Mouse (Mus musculus) embryonic facial prominence, embryonic 11.5 days (tissue): ENCODE data around the gene Dip2b. TPM values are rescaled to one million over a fixed set of nuclear protein-coding genes. Genes with fewer than 3 reads are reported as not detected.
A peak's percentile ranks its signal among the peaks of the same experiment; 100 is the strongest.

Experiments used
- ATAC-seq: fragments of 200-750 bp; cut with Nextera tagmentation; replicated peaks from 2 replicates; pipeline ENCODE4 v1.8.0; 2017; ENCODE audit warnings: low read depth; ENCODE audit not compliant: insufficient number of reproducible peaks, low FRiP score, low TSS enrichment
- DNase-seq: peaks from one replicate; pipeline ENCODE4 v3.0.0-alpha.2; 2015; ENCODE audit warnings: low spot score
- H3K27ac ChIP-seq: fragments of 300-500 bp; sonication (generic); replicated peaks from 2 replicates; pipeline ENCODE4 v1.5.1; 2014; ENCODE audit warnings: mild to moderate bottlenecking, low read depth, low read length, control low read depth
- H3K27me3 ChIP-seq: fragments of 300-500 bp; sonication (generic); 2 replicates; pipeline ENCODE4 v1.6.1; 2014; ENCODE audit warnings: mild to moderate bottlenecking, low read length, moderate library complexity, mixed read lengths; ENCODE audit not compliant: control insufficient read depth, insufficient read depth
- H3K36me3 ChIP-seq: fragments of 300-500 bp; sonication (generic); replicated peaks from 2 replicates; pipeline ENCODE4 v1.6.1; 2014; ENCODE audit warnings: low read depth, mild to moderate bottlenecking, low read length, moderate library complexity, mixed read lengths; ENCODE audit not compliant: control insufficient read depth, insufficient read depth
- H3K4me1 ChIP-seq: fragments of 300-500 bp; sonication (generic); 2 replicates; pipeline ENCODE4 v1.6.1; 2014; ENCODE audit warnings: low read length, mixed read lengths; ENCODE audit not compliant: control insufficient read depth, insufficient read depth
- H3K4me2 ChIP-seq: fragments of 300-500 bp; sonication (generic); 2 replicates; pipeline ENCODE4 v1.6.1; 2014; ENCODE audit warnings: low read depth, mild to moderate bottlenecking, control low read depth, low read length, moderate library complexity
- H3K4me3 ChIP-seq: fragments of 300-500 bp; sonication (generic); 2 replicates; pipeline ENCODE4 v1.5.1; 2014; ENCODE audit warnings: low read depth, low read length, control low read depth
- H3K9ac ChIP-seq: fragments of 300-500 bp; sonication (generic); replicated peaks from 2 replicates; pipeline ENCODE4 v1.6.1; 2014; ENCODE audit warnings: mild to moderate bottlenecking, control low read depth, low read length
- H3K9me3 ChIP-seq: fragments of 300-500 bp; sonication (generic); replicated peaks from 2 replicates; pipeline ENCODE4 v1.6.1; 2016; ENCODE audit warnings: mild to moderate bottlenecking, low read length, inconsistent platforms, mixed read lengths; ENCODE audit not compliant: control insufficient read depth
- WGBS: fragments of 180-500 bp; shearing (Covaris S2); extraction: QIAGEN DNeasy Blood & Tissue Kit; methylation state at CpG from one replicate; pipeline ENCODE4 v1.1.7; 2014; 5-methylcytosine and 5-hydroxymethylcytosine counted together
- polyA plus RNA-seq: library from polyadenylated mRNA; unstranded; fragments of >200 nt; fragmentation: Nextera tagmentation; extraction: Ambion mirVana; gene quantifications from 2 replicates; pipeline ENCODE4 v1.2.1, GENCODE M21; 2014

The Dip2b gene
- polyA plus RNA-seq, 1 experiment from 2014 or later: 15.4 TPM

GRCm38 (mm10) chr15:100113343-100114275, 75.1 kb downstream of the Dip2b start:
- ATAC-seq (peak; percentile 59; the same call in 1 of the 2 replicates), DNase-seq (peak; percentile 36)
- Histone ChIP-seq H3K9me3 (no peaks in the 10 kb centered on the region), H3K36me3 (no peaks in the 10 kb centered on the region), H3K4me3 (no peak overlapping the region), H3K9ac (no peak overlapping the region), H3K27ac (no peak overlapping the region), H3K4me2 (no peak overlapping the region), H3K27me3 (no peaks in the 10 kb centered on the region), H3K4me1 (no peaks in the 10 kb centered on the region)
- 64% methylated on average over 10 of the region's 10 CpGs for WGBS

DNA sequence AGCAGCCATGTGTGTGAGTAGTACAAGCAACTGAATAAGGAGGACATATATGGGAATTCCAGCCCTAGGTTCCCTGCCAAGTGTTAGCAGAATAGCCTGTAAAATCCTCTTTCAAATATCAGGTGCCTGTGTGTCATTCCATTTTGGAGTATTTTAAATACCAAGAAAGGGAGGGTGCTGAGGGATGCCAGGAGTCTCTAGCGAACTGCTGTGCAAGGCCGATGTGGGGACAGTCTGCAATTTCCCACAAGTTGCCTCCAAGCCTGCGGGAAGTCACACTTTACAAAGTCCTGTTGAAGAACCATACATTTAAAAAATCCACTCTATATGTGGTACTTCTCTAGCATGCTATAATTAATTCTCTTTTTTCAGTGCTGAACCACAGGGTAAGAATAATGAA, 77.0 kb downstream of the Dip2b start:
- DNase-seq (no peak), ATAC-seq (no peak)
- no peak overlapping the region for H3K4me3 ChIP-seq
- no peaks in the 10 kb centered on the region for H3K27me3 ChIP-seq
- no peaks in the 10 kb centered on the region for H3K36me3 ChIP-seq
- H3K9ac ChIP-seq: no peak overlapping the region; the same call in 1 of the 2 replicates
- H3K27ac ChIP-seq: no peak overlapping the region
- H3K9me3 ChIP-seq: no peaks in the 10 kb centered on the region
- no peak overlapping the region for H3K4me2 ChIP-seq
- no peaks in the 10 kb centered on the region for H3K4me1 ChIP-seq
- 100% methylated on average over 3 of the region's 3 CpGs for WGBS

- ATAC-seq: no peak
- no peak overlapping the region for H3K4me3 ChIP-seq
- H3K9ac ChIP-seq: no peak overlapping the region
- 94% methylated on average over 13 of the region's 13 CpGs for WGBS
- H3K27me3 ChIP-seq: no peaks in the 10 kb centered on the region
- H3K9me3 ChIP-seq: no peaks in the 10 kb centered on the region
- H3K4me2 ChIP-seq: no peak overlapping the region
- no peak for DNase-seq
- no peaks in the 10 kb centered on the region for H3K4me1 ChIP-seq
- H3K27ac ChIP-seq: no peak overlapping the region
- no peaks in the 10 kb centered on the region for H3K36me3 ChIP-seq
These were observed 77.9 kb downstream of the Dip2b start for GRCm38 (mm10) chr15:100116325-100116724.

- Histone ChIP-seq H3K27me3 (no peaks in the 10 kb centered on the region), H3K4me1 (no peaks in the 10 kb centered on the region), H3K36me3 (no peaks in the 10 kb centered on the region), H3K4me2 (no peak overlapping the region), H3K4me3 (no peak overlapping the region), H3K9ac (no peak overlapping the region), H3K27ac (no peak overlapping the region), H3K9me3 (no peaks in the 10 kb centered on the region)
- ATAC-seq: no peak
- no peak for DNase-seq
- 81% methylated on average over 6 of the region's 6 CpGs for WGBS
These were observed 80.8 kb downstream of the Dip2b start for GRCm38 (mm10) chr15:100119225-100119788.

GRCm38 (mm10) chr15:100121437-100121836, 83.0 kb downstream of the Dip2b start:
- Histone ChIP-seq H3K4me3 (no peak overlapping the region), H3K4me1 (no peaks in the 10 kb centered on the region), H3K27me3 (no peaks in the 10 kb centered on the region), H3K36me3 (no peaks in the 10 kb centered on the region), H3K9me3 (no peaks in the 10 kb centered on the region), H3K4me2 (no peak overlapping the region), H3K27ac (no peak overlapping the region), H3K9ac (no peak overlapping the region)
- WGBS: 94% methylated on average over 6 of the region's 6 CpGs
- ATAC-seq (no peak), DNase-seq (no peak)

- ATAC-seq (no peak), DNase-seq (no peak)
- no peaks in the 10 kb centered on the region for H3K4me1 ChIP-seq
- H3K9ac ChIP-seq: no peak overlapping the region
- H3K36me3 ChIP-seq: no peaks in the 10 kb centered on the region
- no peak overlapping the region for H3K4me3 ChIP-seq
- no peak overlapping the region for H3K27ac ChIP-seq
- H3K9me3 ChIP-seq: no peaks in the 10 kb centered on the region
- H3K4me2 ChIP-seq: no peak overlapping the region
- no peaks in the 10 kb centered on the region for H3K27me3 ChIP-seq
- 73% methylated on average over 5 of the region's 5 CpGs for WGBS
These were observed 85.4 kb downstream of the Dip2b start for GRCm38 (mm10) chr15:100123867-100124266.

- Histone ChIP-seq H3K27me3 (no peaks in the 10 kb centered on the region), H3K27ac (no peak overlapping the region), H3K36me3 (no peaks in the 10 kb centered on the region), H3K9me3 (no peaks in the 10 kb centered on the region), H3K4me1 (no peaks in the 10 kb centered on the region), H3K4me3 (no peak overlapping the region), H3K9ac (no peak overlapping the region), H3K4me2 (no peak overlapping the region)
- 82% methylated on average over 6 of the region's 6 CpGs for WGBS
- DNase-seq (no peak), ATAC-seq (no peak)
These were observed 86.8 kb downstream of the Dip2b start for GRCm38 (mm10) chr15:100125245-100125644.

DNA sequence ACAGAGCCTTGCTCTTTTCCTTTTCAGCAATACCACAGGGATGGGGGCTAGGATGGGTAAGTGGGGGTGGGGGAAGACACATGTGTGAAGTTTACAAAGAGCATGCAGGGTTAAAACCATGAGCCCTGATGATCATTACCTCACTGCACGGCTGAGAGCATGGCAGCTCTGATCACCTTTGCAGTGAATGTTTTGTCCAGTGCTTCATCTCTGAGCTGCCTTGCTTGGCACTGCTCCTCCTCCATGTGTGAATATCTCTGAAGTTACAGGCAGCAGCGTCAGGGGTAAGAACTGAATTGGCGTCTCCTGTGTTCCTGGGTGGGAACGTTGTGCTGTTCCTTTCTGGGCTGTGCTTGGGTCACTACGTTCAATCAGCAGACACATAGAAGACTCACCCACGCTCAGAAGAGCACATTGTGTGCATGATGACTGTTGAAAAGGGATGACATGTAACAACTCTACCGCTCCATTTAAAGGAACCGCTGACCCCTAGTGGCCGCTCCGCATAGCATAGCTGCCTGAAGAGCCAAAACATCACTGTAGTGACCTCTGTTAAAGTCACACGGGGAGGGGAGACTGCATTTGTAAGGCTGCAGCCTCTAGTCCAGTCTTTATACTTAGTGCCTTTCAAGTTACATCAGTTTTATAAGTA, 88.1 kb downstream of the Dip2b start:
- H3K9me3 ChIP-seq: no peaks in the 10 kb centered on the region
- ATAC-seq (peak; percentile 76; the same call in 1 of the 2 replicates), DNase-seq (peak; percentile 87)
- no peaks in the 10 kb centered on the region for H3K27me3 ChIP-seq
- no peak overlapping the region for H3K27ac ChIP-seq
- 24% methylated on average over 11 of the region's 11 CpGs for WGBS
- H3K4me2 ChIP-seq: no peak overlapping the region
- H3K36me3 ChIP-seq: no peaks in the 10 kb centered on the region
- no peak overlapping the region for H3K4me3 ChIP-seq
- H3K4me1 ChIP-seq: no peaks in the 10 kb centered on the region
- no peak overlapping the region for H3K9ac ChIP-seq
